8 mouse cellular contexts compared by ENCODE assay signal in the genomic region with DNA sequence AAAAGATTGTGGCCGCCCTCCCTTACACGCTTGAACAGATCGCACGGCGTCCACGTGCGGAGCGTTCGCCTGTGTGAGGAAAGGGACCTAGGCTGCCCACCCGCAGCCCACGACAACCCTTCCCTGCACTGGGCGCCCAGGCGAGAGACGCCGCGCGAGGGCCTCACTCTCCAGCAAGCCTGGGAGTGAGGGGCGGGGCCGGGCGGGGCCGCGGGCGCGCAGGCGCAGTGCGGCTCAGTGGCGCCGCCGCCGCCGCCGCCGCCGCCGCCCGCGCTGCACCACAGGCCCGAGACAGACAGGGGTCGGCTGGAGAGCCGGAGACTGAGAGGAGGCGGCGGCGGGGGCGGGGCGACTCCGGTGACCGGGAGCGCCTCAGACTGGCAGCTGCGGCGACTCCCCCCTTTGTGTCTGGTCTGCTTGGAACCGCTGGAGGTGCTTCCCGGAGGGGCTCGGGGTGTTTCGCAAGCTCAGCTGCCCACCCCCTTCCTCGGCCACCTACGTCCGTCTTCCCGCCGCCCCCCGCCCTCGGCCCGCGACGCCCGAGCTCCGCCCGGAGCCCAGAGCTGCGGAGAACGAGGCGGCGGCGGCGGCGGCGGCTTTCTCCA. TPM values are rescaled to one million over a fixed set of nuclear protein-coding genes. Genes with fewer than 3 reads are reported as not detected.
DNase-seq lines count a peak whose midpoint lies in the region; ATAC-seq lines count a peak whose summit lies in the region.

A gene (plus strand): TSS at position 237 of the 605 bp plus-strand sequence.

- no peaks in the 10 kb centered on the region for H3K27me3 ChIP-seq in hindbrain, embryonic 14.5 days (ENCODE audit: control insufficient read depth, insufficient read depth, low read length)

- peak within 1 kb of the TSS; percentile 98 for H3K9ac ChIP-seq in hindbrain, embryonic 14.5 days

- WGBS in hindbrain, embryonic 14.5 days: 0% methylated on average over 51 of the region's 75 CpGs

- peak within 1 kb of the TSS; percentile 93 for H3K4me2 ChIP-seq in hindbrain, embryonic 14.5 days (replicated peaks)

- peak; percentile 69 for DNase-seq in T-cell, adult 2 months (ENCODE audit: low spot score)
- DNase-seq in cerebellum, postnatal 36 days: peak; percentile 78 to 83
- peak; percentile 80 to 84 for DNase-seq in frontal cortex, postnatal 36 days (ENCODE audit: low spot score in 2 of 2)
- DNase-seq in hindbrain, embryonic 14.5 days (ENCODE audit: low spot score): peak; percentile 87
- peak; percentile 82 to 85 for DNase-seq in layer of hippocampus, postnatal 36 days
- DNase-seq in lung, postnatal 25 days (ENCODE audit: low spot score): peak; percentile 93
- peak; percentile 69 for DNase-seq in retina, adult 2 months (ENCODE audit: low read depth, low spot score)
- peak; percentile 79 to 86 for DNase-seq in thymus, postnatal 36 days

- H3K4me1 ChIP-seq in hindbrain, embryonic 14.5 days (replicated peaks; ENCODE audit: control insufficient read depth, insufficient read depth, low read length): peaks cover 23% of the 10 kb centered on the region

- peak within 1 kb of the TSS; percentile 99 for H3K4me3 ChIP-seq in hindbrain, embryonic 14.5 days (replicated peaks; ENCODE audit: low read length)

- no peaks in the 10 kb centered on the region for H3K36me3 ChIP-seq in hindbrain, embryonic 14.5 days (replicated peaks; ENCODE audit: control insufficient read depth, insufficient read depth)

- H3K27ac ChIP-seq in hindbrain, embryonic 14.5 days: peak within 1 kb of the TSS; percentile 100

- H3K9me3 ChIP-seq in hindbrain, embryonic 14.5 days (ENCODE audit: control insufficient read depth, low read length): no peaks in the 10 kb centered on the region

- peak; percentile 94 for ATAC-seq in hindbrain, embryonic 14.5 days (ENCODE audit: low FRiP score)

RNA-seq across cellular contexts. Expression of the gene that starts here (rescaled TPM):
- polyA plus RNA-seq in hindbrain, embryonic 14.5 days (2014; fragmentation: Nextera tagmentation; extraction: Ambion mirVana): 18.4 and 18.9 TPM in 2 replicates
- 10 to 100 TPM; 91.8 to 93.4 TPM for total RNA-seq in layer of hippocampus, postnatal 36 days (2021)

Comparison
In these comparisons a context has a peak if more than half of its experiments do, and no peak if none do; other contexts are left out.
1. Peak in every context shown above with its lines: DNase-seq, ATAC-seq, H3K4me3 ChIP-seq and H3K27ac ChIP-seq.